Mouse (Mus musculus) lung, embryonic 16.5 days (tissue): ENCODE data around the gene Prelp. TPM values are rescaled to one million over a fixed set of nuclear protein-coding genes. Genes with fewer than 3 reads are reported as not detected.
A peak's percentile ranks its signal among the peaks of the same experiment; 100 is the strongest.

ENCODE experiments used
- ATAC-seq: fragments of 200-750 bp; cut with Nextera tagmentation; 2 replicates; pipeline ENCODE4 v1.8.0; 2017; ENCODE audit warnings: low read depth, mild to moderate bottlenecking, moderate library complexity
- H3K27ac ChIP-seq: fragments of 300-500 bp; sonication (generic); 2 replicates; pipeline ENCODE4 v1.5.1; 2014; ENCODE audit warnings: mild to moderate bottlenecking, control low read depth, low read length
- H3K27me3 ChIP-seq: fragments of 300-500 bp; sonication (generic); 2 replicates; pipeline ENCODE4 v1.6.1; 2014; ENCODE audit warnings: low read depth, low read length, mixed read lengths; ENCODE audit not compliant: control insufficient read depth, insufficient read depth
- H3K36me3 ChIP-seq: fragments of 300-500 bp; sonication (generic); 2 replicates; pipeline ENCODE4 v1.6.1; 2014; ENCODE audit warnings: low read length; ENCODE audit not compliant: control insufficient read depth, insufficient read depth
- H3K4me1 ChIP-seq: fragments of 300-500 bp; sonication (generic); replicated peaks from 2 replicates; pipeline ENCODE4 v1.6.1; 2014; ENCODE audit warnings: low read length, mixed read lengths; ENCODE audit not compliant: control insufficient read depth, insufficient read depth
- H3K4me2 ChIP-seq: fragments of 300-500 bp; sonication (generic); 2 replicates; pipeline ENCODE4 v1.6.1; 2014; ENCODE audit warnings: low read depth, low read length, control low read depth
- H3K4me3 ChIP-seq: fragments of 300-500 bp; sonication (generic); 2 replicates; pipeline ENCODE4 v1.5.1; 2014; ENCODE audit warnings: mild to moderate bottlenecking, low read length, control low read depth
- H3K9ac ChIP-seq: fragments of 300-500 bp; sonication (generic); 2 replicates; pipeline ENCODE4 v1.6.1; 2014; ENCODE audit warnings: low read length, control low read depth
- H3K9me3 ChIP-seq: fragments of 300-500 bp; sonication (generic); 2 replicates; pipeline ENCODE4 v1.6.1; 2016; ENCODE audit warnings: low read length; ENCODE audit not compliant: control insufficient read depth
- WGBS: fragments of 180-500 bp; shearing (Covaris S2); extraction: QIAGEN DNeasy Blood & Tissue Kit; methylation state at CpG from one replicate; pipeline ENCODE4 v1.1.7; 2014; 5-methylcytosine and 5-hydroxymethylcytosine counted together
- polyA plus RNA-seq: library from polyadenylated mRNA; unstranded; fragments of >200 nt; fragmentation: Nextera tagmentation; extraction: Ambion mirVana; gene quantifications from 2 replicates; pipeline ENCODE4 v1.2.1, GENCODE M21; 2015

Prelp gene
- polyA plus RNA-seq, 1 experiment from 2014 or later = 28.6 TPM

GRCm38 (mm10) chr1:133891489-133891888 is 29.7 kb downstream of the Prelp start:
- H3K4me1 ChIP-seq = peaks cover 40% of the 10 kb centered on the region
- ATAC-seq = peak; percentile 34; the same call in 1 of the 2 replicates
- no peaks in the 10 kb centered on the region for H3K9me3 ChIP-seq

DNA sequence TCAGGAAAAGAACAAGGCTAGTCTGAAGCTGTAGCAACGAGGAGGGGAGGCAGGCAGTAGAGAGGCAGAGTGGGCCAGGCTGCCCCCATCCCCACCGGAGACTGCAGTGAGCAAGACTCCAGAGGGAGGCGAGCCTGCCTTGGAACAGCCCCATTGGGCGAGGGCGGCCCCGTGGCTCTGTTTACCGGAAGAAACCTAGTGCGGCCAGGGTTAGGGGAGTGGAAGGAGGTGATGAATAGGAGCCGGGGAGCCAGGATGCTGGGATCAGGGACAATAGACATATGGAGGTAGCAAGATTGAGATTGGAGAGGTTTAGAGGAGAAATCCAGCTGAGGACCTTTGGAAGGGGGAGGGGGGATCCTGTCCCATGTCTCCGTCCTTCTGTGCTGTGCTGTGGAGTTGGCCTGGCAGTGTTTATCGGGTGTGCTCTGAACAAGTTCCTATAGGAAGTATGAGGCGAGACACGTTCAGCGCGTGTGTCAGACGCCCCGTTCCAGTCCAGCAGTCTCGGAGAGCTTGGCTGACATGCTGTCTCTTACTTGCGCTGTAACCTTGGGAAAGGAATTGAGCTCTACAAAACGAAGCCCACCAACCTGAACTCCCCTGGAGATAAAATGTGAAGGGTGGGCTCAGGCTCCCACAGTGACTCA is 31.1 kb downstream of the Prelp start:
- 10% methylated on average over 20 of the region's 20 CpGs for WGBS
- Histone ChIP-seq H3K9ac (peak overlapping the region; percentile 43), H3K4me1 (peaks cover 40% of the 10 kb centered on the region), H3K9me3 (no peaks in the 10 kb centered on the region), H3K4me3 (peak overlapping the region; percentile 1; the same call in 1 of the 2 replicates), H3K27ac (0 out of 2 replicates have a peak overlapping the region, but pooled peaks have one; percentile 33), H3K27me3 (no peaks in the 10 kb centered on the region), H3K36me3 (no peaks in the 10 kb centered on the region), H3K4me2 (peak overlapping the region; percentile 43)
- ATAC-seq = peak; percentile 60; the same call in 1 of the 2 replicates

More at GRCm38 (mm10) chr1:133891489-133891888, 29.7 kb downstream of the Prelp start:
- H3K27me3 ChIP-seq = no peaks in the 10 kb centered on the region
- H3K36me3 ChIP-seq = no peaks in the 10 kb centered on the region
- WGBS = 15% methylated on average over 5 of the region's 5 CpGs
- H3K4me3 ChIP-seq = no peak overlapping the region
- no peak overlapping the region for H3K9ac ChIP-seq
- no peak overlapping the region for H3K4me2 ChIP-seq
- H3K27ac ChIP-seq = peak overlapping the region; percentile 60; the same call in 1 of the 2 replicates

GRCm38 (mm10) chr1:133887538-133888250 is 33.5 kb downstream of the Prelp start:
- no peaks in the 10 kb centered on the region for H3K9me3 ChIP-seq
- no peak overlapping the region for H3K4me2 ChIP-seq
- no peak for ATAC-seq
- H3K4me3 ChIP-seq = no peak overlapping the region
- no peaks in the 10 kb centered on the region for H3K36me3 ChIP-seq
- no peaks in the 10 kb centered on the region for H3K27me3 ChIP-seq
- peaks cover 26% of the 10 kb centered on the region for H3K4me1 ChIP-seq
- 80% methylated on average over 5 of the region's 5 CpGs for WGBS
- H3K27ac ChIP-seq = no peak overlapping the region
- no peak overlapping the region for H3K9ac ChIP-seq

DNA sequence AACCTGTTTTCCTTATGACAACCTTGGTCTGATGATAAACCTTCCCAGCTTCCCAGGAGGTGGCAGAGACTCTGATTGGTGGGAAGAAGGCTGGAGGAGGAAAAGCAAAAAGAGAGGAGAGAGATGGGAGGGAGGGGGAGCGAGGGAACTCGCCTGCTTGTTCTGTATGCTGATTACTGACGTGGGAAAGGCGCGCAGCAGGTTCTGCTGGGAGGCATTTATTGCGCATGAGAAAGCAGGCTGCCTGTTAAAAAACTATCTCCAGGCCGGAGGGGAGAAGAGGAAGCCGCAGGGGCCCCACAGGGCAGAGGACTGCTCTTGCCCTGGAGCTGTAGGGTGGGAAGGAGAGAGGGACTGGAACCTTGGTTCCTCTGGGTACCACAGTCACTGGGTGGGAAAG is 34.2 kb downstream of the Prelp start:
- no peak overlapping the region for H3K4me3 ChIP-seq
- 11% methylated on average over 8 of the region's 8 CpGs for WGBS
- H3K27me3 ChIP-seq = no peaks in the 10 kb centered on the region
- no peak overlapping the region for H3K27ac ChIP-seq
- H3K36me3 ChIP-seq = no peaks in the 10 kb centered on the region
- no peak for ATAC-seq
- no peak overlapping the region for H3K4me2 ChIP-seq
- no peaks in the 10 kb centered on the region for H3K9me3 ChIP-seq
- no peak overlapping the region for H3K9ac ChIP-seq
- H3K4me1 ChIP-seq = peaks cover 20% of the 10 kb centered on the region

GRCm38 (mm10) chr1:133886431-133886830 is 34.8 kb downstream of the Prelp start:
- no peak overlapping the region for H3K27ac ChIP-seq
- H3K4me1 ChIP-seq = peaks cover 17% of the 10 kb centered on the region
- H3K9ac ChIP-seq = no peak overlapping the region
- no peaks in the 10 kb centered on the region for H3K9me3 ChIP-seq
- 59% methylated on average over 6 of the region's 6 CpGs for WGBS
- no peak overlapping the region for H3K4me3 ChIP-seq
- no peak for ATAC-seq
- H3K4me2 ChIP-seq = no peak overlapping the region
- no peaks in the 10 kb centered on the region for H3K36me3 ChIP-seq
- H3K27me3 ChIP-seq = no peaks in the 10 kb centered on the region

DNA sequence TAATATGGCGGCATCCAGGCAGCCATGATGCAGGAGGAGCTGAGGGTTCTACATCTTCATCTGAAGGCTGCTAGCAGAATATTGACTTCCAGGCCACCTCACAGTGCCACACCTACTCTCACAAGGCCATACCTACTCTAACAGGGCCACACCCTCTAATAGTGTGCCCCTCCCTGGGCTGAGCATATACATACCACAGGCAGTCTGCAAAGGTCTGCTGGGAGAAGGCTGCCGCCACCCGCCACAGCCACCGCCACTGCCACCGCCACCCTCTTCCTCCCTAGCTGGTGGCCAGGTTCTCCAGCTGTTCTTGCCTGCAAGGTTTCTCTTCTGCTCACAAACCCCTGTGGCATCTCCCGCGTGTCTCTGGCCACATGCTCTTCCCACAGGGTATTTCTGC is 35.4 kb downstream of the Prelp start:
- Histone ChIP-seq H3K4me1 (peaks cover 17% of the 10 kb centered on the region), H3K27ac (no peak overlapping the region), H3K4me3 (no peak overlapping the region)

DNA sequence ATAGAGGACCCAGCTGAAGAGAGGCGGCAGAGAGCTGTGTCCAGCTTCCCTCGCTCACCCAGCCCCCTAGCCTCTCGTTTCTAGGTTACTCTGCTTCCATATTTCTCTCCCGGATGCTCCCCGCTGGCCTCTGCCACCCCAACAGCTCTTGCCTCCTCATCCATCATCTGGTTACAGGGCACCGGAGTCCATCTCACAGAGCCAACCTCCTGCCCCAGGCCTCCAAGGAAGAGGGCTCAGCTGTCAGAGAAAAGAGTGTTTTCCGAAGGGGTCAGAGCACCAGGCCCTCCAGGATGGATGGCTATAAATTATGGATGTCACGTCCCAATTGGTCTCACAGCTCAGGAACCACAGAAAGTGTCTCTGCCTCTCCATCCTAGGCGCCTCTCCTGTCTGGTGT is 36.5 kb downstream of the Prelp start:
- no peak overlapping the region for H3K4me3 ChIP-seq
- no peaks in the 10 kb centered on the region for H3K36me3 ChIP-seq
- 40% methylated on average over 9 of the region's 9 CpGs for WGBS
- no peaks in the 10 kb centered on the region for H3K27me3 ChIP-seq
- H3K9me3 ChIP-seq = no peaks in the 10 kb centered on the region
- H3K27ac ChIP-seq = no peak overlapping the region
- H3K4me1 ChIP-seq = peaks cover 7% of the 10 kb centered on the region
- H3K9ac ChIP-seq = no peak overlapping the region
- H3K4me2 ChIP-seq = no peak overlapping the region
- no peak for ATAC-seq

More for the DNA sequence above, 35.4 kb downstream of the Prelp start:
- ATAC-seq = no peak
- H3K27me3 ChIP-seq = no peaks in the 10 kb centered on the region
- H3K36me3 ChIP-seq = no peaks in the 10 kb centered on the region
- WGBS = 87% methylated on average over 7 of the region's 7 CpGs
- no peak overlapping the region for H3K9ac ChIP-seq
- no peaks in the 10 kb centered on the region for H3K9me3 ChIP-seq
- H3K4me2 ChIP-seq = no peak overlapping the region

DNA sequence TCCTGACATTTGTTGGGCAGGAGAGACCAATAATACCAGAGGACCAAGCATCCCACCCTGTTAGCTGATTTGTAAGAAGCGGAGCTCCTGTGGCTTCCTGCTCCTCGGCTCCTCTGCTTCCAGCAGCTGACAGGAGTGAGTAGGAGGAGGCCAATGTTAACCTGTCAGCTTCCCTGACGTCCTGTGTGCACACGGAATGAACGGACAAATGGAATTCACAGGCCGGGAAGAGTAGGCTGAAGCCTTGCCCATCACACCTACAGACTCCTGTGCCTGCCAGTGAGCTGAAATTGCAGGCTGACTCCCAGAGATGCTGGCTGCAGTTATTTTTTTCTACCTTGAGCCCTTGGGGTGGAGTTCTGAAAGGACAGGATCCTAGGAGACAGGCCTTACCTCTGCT is 37.1 kb downstream of the Prelp start:
- no peak overlapping the region for H3K4me2 ChIP-seq
- H3K9ac ChIP-seq = no peak overlapping the region
- no peak overlapping the region for H3K4me3 ChIP-seq
- WGBS = 64% methylated on average over 6 of the region's 6 CpGs
- ATAC-seq = no peak
- no peak overlapping the region for H3K27ac ChIP-seq
- H3K4me1 ChIP-seq = peaks cover under 1% of the 10 kb centered on the region; the same call in 1 of the 2 replicates
- H3K27me3 ChIP-seq = no peaks in the 10 kb centered on the region
- H3K9me3 ChIP-seq = no peaks in the 10 kb centered on the region
- H3K36me3 ChIP-seq = no peaks in the 10 kb centered on the region

DNA sequence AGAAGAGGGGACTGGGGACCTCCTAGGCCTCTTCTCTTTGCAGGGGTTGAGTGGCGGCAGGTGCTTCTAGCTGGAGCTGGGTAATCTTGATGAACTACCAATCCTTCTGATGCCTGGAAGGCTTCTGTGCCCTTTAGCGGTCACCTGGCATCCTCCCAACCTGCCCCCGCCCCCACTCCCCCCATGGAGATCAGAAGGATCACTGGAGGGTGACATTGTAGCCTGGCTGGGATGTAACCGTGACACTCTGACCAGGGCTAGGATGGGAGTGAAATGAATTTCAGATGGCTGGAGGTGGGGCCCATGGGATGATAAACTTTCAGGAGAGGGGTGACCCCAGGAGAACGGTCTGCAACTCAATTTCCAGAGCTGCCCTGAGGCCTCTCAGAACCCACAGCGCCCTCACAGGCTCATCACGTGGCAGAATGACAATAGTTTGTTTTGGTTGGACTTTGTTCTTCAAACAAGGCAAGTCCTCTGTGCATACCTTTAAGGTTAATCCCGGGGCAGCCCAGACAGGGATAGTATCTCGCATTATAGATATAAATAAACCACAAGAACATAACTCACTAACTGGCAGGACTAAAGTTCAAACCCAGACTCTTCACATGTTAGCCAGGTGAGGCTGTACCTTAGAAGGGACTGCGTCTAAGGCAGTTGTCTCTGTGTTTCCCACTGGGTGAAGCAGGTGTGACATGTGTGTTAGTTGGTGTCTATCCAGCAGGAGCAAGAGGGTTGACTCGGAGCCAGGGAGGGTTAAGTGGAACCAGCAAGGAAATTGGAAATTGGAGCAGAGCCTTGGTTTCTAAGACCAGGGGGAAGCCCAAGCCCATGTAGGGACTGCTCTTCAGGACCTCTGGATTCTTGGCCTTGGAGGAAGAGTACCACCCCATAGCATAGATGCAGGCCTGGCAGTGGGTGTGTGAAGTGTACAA is 38.7 kb downstream of the Prelp start:
- Histone ChIP-seq H3K4me1 (no peaks in the 10 kb centered on the region), H3K4me3 (no peak overlapping the region), H3K27ac (no peak overlapping the region), H3K4me2 (no peak overlapping the region), H3K9ac (no peak overlapping the region), H3K27me3 (no peaks in the 10 kb centered on the region), H3K36me3 (no peaks in the 10 kb centered on the region), H3K9me3 (no peaks in the 10 kb centered on the region)
- ATAC-seq = no peak
- WGBS = 40% methylated on average over 11 of the region's 11 CpGs
